Mouse (Mus musculus): ENCODE data around the gene Lage3. TPM values are rescaled to one million over a fixed set of nuclear protein-coding genes. Genes with fewer than 3 reads are reported as not detected.
"Not testable (repeated sequence)": the region's sequence is repeated elsewhere in the genome, so short reads cannot be mapped to it uniquely, and the experiment has no call there.

Gene Lage3
- 84.5 and 107 TPM in 2 replicates for polyA plus RNA-seq (2012; rRNA removed)

DNA sequence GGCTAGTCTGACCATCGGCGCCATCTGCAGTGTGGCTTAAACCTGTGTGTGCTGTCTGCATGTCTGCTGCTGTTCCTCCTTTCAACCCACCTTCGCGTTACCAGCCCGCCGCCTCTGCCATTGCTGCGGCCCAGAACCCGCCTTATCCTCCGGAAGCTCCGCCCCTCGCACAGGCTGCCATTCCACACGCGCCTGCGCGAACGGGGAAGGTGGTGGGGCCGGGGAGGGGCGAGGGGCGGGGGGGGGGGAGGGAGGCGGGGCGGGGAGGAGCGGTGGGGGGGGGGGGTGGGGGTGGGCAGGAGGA lies at the start of gene Lage3:
Gene Lage3 (minus strand): TSS at position 152 of the 304 bp plus-strand sequence.
- DNase-seq (ENCODE audit: low read depth) = no peak

DNA sequence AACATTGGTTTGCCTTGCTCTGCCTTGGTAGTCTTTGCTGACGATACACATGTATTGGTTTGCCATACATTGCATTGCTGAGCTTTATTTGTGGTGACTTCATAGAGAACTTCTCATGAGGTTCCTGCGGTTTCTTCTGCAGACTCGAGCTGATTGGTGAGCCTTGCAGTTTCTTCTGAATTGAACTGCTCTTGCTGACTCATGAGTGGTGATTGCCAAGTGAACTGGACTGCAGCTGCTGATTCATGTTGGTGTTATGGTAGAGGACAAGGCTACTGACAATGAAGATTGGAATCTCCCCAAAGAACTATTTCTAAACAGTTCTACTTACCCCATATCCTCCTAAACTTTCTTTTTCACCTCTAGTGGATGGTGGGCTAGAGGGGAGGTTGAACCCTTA lies 46.7 kb upstream of the Lage3 start:
- no peak for DNase-seq (ENCODE audit: low read depth)

DNA sequence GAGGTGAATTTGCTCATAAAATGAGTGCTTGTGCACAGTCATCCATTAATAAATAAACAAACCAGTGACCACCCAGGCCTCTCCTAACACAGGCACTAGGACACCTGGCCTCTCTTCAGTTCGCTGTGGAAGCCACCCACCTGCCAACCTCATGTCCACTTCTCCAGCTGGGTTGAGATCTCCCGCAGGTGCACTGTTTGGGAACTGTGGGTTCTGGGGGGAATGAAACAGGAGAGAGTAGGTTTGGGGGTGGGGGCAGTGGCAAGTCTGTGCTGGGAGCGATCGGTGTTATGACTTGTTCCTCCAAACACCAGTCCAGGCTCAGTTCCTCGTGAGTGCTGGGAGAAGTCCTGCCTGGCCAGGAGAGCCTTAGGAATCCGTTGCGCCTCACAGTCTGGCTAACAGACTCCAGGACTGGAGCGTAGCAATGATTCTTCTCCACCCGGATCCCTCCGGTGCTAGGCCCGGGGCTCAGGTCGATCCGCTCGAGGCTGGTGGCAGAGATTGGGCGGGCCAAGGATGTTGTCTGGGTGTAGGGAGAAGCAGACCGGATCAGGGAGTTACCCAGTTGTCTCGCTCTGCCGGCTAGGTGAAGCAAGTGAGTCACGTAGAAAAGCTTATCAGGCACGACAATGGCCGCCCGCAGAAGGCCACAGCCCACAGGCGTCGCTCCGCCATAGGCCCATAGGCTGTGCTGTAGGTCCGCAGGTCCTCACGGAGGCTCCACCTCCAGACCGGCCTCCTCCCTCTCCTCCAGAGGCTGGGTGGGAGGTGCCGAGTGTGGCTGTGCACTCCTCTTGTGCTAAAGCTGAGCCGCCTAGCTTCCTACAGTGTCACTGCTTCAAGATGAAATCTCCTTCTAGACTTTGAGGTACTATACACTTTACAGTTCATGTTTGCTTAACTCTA lies 39.4 kb upstream of the Lage3 start, which contains the start of the genes Fam3a and Ikbkg:
Gene Fam3a (minus strand): TSS at position 738 of the 909 bp plus-strand sequence.
Gene Ikbkg (plus strand): TSS at position 756 of the 909 bp plus-strand sequence.
- no peak for DNase-seq (ENCODE audit: low read depth)

DNA sequence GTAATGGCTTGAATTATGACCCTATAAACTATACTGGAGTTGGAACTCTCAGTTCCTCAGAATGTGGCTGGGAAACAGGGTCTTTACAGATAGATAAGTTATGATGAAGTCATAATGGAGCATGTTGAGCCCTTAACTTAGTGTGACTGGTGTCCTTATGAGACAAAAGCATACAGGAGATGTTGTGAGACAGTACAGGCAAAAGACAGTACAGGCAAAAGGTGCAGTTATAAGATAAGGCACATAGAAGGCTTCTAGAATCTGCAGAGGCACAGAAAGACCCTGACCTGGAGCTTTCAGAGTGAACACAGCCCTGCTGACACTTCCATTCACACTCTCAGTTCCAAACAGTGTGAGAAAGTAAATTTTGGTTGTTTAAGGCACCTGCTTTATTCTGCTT lies 34.7 kb upstream of the Lage3 start:
- no peak for DNase-seq (ENCODE audit: low read depth)

DNA sequence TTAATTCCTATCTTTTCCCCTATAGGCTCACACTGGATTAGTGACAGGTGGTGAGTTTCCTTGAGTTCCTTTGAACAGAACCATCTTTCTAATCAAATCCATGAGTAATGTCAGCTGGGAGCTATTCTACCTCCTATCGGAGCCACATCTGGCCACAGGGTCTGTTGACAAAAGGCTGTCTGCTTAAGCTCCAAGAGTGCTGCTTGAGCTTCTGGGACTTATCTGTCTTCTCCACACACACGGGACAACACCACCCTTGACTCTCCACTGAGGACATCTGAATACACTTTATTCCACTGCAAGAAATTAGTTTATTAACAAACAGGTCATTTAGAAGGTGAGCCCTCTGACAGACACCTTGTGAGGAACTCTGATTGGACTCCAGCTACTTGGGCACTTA lies 31.0 kb upstream of the Lage3 start:
- DNase-seq (ENCODE audit: low read depth) = no peak

DNA sequence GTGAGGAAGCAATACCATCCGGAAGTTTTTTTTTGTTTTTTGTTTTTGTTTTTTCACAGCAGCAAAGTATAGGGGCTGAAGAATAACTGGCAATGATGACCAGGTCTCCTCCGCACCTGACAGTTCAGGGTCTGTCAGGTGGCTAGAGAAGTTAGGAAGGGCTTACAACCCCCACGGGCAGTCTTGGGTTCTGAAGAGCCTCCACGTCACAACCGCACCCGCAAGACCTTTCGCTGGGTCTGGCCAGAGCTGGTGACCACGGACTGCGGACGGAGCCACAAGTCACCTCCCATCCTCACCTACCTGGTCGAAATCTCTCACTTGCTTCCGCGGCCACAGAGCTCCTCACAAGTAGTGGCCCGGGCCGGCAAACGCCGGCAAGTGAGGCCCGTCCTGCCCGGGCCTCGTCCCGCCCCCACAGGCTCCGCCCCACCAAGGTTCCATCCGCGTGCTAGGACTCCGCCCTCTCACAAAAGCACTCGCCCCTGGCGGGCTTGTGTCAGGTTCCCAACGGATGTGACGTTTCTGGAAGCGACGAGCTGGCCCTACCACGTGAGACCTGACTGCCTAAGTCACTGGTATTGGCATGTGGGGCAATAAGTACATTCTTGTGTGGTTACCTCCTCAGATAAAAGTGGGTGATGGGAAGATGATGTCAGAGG lies 19.6 kb upstream of the Lage3 start, which contains the start of the genes Ubl4a and Slc10a3:
Gene Ubl4a (minus strand): TSS at position 331 of the 662 bp plus-strand sequence.
Gene Slc10a3 (minus strand): TSS at position 462 of the 662 bp plus-strand sequence.
- no peak for DNase-seq (ENCODE audit: low read depth)

DNA sequence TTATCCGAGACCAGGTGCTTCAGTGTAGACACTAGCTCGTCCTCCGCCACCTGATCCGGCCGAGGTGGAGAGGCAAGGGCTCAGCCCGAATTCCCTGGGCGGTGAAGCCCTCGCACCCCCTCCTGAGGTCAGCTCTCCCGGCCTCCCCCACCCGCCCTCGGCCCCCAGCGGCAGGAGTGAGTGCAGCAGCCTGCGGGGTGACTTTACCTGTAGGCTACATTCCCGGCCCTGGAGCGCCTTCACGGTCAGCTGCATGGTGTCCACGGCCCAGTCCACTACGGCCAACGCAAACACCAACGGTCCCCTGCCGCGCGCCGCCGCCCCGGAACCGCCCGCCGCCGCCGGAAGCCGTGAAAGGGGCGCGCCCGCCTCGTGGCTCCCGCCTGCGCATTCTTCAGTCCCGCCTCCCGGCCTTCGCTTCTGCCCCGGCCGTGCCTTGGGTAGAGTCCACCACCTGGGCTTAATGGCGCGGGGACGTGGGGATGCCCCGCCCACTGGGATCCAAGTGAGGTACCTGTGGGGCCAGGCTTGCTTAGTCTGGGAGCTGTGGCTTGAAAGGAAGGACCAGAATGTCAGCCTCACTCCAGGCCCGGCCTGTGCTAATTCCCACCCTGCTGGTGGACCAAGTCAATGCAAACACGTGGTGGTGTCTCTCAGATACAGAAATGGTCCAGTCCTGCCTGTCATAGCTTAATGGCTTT lies 14.9 kb upstream of the Lage3 start:
- DNase-seq (ENCODE audit: low read depth) = no peak

DNA sequence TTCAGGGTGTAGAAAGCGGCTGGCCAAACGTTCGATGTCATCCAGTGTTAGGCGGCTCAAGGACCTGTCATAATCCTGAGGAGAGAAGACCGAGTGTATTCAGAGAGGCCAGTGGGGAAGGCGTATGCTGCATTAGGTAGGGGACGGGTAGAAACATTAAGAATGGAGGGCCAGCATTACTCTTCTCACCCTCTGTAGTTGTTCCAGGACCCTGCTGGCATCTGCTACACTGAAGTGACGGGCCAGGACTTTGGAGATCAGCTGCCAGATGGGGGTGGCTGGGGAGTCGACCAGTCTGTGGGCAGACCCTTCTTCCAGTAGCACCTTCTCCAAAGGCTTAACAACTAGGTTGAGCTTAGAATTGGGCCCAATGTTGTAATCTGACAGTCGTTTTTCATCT lies 14.1 kb upstream of the Lage3 start:
- no peak for DNase-seq (ENCODE audit: low read depth)

DNA sequence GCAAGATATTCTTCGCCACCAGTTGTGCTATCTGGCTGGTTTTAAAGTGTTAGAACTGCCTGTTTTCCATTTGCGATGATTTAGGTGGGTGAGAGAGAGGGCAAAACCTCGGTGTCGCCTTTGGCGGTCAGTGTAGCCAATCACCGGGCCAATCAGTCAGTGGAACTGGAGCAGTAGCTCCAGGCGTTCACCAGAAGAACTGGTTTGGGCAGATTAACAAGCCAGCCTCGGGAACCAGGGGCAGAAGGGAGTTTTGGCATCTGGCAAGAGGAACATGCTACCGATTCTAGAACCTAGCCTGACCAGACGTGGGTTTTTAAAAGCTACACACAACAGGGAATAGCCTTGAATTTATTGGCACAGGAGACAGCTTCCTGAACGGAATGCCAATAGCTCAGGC lies 5.8 kb upstream of the Lage3 start:
- peak; percentile 41 for DNase-seq (ENCODE audit: low read depth)

DNA sequence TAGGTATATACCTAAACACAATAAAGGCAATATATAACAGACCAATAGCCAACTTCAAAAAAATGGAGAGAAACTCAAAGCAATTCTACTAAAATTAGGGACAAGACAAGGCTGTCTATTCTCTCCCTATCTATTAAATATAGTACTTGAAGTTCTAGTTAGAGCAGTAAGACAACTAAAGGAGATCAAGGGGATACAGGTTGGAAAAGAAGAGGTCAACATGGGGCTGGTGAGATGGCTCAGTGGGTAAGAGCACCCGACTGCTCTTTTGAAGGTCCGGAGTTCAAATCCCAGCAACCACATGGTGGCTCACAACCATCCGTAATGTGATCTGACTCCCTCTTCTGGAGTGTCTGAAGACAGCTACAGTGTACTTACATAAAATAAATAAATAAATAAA lies 3.7 kb upstream of the Lage3 start:
- not testable (repeated sequence) for DNase-seq (ENCODE audit: low read depth)

DNA sequence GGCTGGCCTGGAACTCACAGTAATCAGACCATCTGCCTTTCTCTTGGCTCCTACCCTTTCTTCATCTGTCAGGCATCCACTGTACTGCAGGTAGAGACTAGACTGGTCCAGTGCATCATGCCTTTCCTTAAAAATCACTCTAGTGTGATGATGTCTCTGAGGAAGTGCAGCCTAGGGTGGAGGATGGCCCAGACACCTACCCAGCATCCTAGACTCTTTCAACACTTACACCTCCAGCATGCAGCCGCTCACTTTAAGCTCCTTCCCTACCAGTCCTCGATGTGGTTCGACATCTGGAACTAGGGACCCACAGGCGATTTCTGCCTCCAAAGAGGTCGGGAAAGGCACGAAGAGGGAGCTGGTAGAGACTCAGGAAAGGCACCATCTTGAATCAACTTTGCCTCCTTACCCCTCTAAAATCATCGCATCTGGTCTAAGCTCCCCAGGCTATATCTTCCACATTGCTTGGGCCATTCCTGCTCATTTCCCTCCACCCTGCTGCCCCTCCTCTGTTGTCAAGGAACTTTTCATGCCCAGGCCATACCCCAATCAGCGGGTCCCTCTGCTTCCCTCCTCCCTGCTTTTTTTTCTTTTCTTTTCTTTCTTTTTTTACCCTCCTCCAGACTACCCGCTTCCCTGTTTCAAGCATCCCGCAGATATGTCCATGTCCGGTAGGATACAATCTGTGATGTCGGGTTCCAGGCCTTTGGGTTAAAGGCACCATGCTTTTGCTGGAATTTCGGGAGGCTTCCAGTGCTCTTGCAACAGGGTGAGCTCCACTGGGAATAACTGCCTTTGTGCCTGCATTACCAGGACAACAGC lies 562 bp downstream of the Lage3 start:
- DNase-seq (ENCODE audit: low read depth) = no peak

DNA sequence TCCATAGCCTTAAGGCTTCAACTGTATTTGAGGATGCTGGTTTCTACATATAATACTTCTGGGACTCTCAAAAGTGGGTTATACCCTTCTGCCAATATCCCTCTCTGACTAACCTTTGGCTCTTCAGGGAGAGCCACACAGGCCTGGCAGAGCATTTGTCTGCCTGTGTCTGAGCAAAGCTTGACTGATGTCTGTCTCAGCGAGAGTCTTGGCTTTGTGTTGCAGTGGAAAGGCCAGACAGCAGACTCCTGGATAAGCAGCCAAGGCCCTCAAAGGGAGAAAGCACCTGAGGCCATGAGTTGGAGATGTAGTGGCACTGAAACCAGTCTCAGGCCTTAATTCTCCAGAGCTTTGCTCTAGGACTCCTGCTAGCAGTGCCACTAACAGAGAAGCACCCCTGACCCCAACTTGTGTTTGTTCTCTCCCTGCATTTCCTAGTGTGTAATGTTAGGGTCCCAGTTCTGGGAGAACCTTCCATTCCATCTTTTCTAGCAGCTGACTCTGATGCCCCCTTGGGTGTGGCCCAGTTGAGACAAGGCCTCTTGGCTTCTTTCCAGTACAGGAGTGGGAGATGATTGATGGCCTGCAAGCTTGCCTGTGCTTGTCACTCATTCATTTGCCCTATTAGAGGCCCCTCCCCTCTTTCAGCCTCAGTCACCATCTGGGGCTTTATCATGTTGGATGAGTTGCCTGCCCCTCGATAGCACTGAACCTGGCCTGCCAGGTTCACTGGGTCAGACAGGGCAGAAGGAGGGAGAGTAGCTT lies 23.1 kb downstream of the Lage3 start:
- DNase-seq (ENCODE audit: low read depth) = no peak

DNA sequence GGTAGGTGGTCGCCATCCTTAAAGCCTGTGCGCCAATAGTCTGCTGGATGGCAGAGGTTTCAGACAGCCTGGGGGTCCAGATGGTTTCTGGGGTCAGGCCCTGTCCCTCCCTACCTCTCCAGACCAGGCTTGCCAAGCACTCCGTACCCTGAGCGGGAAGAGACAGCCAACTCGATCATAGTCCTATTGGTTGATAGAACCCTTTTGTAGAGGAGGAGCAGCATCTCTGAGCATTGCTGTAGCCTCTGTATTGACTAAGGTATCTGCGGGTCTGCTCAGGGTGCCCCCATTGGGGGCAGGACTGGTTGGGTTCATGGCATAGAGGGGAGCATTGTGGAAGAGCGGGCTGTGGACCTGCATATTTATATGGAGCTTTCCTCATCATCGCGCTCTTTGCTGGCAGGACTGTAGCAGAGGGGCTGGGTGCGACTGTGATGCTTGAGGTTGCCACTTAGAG lies 24.2 kb downstream of the Lage3 start:
- DNase-seq (ENCODE audit: low read depth) = no peak

DNA sequence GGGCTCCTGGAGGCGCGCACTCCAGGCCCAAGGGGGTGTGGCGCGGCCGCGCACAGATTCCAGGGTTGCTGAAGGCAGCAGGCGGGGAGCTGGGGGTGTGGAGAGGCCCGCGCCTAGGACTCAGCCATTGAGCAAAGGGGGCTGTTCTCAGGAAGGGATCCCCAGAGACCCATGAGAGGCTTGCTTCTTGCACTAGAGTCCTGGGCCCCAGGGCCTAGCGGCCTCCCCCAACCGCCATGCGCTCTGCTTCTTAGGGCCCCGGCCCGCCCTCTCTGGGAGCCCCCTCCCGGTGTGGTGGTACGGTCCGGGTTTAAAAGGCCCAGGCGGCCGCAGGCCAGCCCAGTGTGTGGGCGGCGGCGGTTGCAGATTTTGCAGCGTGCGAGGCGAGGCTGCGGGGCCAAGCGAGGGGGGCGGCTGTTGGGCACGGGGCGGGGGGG lies 24.7 kb downstream of the Lage3 start, which contains the start of gene Plxna3:
Gene Plxna3 (plus strand): TSS at position 342 of the 437 bp plus-strand sequence.
- DNase-seq (ENCODE audit: low read depth) = no peak

DNA sequence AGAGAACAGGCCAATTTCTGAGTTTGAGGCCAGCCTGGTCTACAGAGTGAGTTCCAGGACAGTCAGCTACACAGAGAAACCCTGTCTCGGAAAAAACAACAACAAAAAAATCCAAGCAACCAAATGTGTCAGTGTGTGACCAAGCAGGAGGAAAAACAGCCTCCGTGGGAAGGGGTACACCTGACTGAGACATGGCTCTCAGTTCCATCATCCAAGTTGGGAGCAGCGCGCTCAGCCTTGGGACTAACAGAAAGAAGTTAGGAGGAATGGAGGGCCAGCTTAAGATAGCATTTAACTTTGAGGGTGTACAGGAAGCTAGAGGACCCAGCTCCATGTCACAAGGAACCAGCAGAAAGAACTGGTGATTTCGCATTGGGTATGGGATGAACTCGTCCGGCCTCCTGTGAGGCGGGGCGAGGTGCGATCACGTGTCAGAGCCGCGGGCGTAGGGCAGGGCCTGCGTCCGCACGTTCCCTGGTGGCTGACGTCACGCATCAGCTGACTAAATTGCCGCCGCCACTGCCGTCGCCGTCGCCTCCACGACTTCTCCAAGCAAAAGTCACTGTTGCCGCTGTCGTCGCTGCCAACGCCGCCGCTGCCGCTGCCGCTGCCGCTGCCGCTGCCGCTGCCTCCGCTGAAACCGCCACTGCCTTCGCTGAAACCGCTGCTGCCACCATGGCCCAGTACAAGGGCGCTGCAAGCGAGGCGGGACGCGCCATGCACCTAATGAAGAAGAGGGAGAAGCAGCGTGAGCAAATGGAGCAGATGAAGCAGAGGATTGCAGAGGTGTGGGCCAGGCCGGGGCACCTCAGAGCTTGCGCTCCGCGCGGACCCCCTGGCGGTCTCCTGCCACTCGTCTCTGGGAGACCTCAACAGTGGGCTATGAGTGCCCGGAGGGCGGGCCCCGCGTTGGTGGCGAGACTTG lies 40.6 kb downstream of the Lage3 start, which contains the start of gene Fam50a:
Gene Fam50a (plus strand): TSS at position 494 of the 925 bp plus-strand sequence.
- DNase-seq (ENCODE audit: low read depth) = no peak

DNA sequence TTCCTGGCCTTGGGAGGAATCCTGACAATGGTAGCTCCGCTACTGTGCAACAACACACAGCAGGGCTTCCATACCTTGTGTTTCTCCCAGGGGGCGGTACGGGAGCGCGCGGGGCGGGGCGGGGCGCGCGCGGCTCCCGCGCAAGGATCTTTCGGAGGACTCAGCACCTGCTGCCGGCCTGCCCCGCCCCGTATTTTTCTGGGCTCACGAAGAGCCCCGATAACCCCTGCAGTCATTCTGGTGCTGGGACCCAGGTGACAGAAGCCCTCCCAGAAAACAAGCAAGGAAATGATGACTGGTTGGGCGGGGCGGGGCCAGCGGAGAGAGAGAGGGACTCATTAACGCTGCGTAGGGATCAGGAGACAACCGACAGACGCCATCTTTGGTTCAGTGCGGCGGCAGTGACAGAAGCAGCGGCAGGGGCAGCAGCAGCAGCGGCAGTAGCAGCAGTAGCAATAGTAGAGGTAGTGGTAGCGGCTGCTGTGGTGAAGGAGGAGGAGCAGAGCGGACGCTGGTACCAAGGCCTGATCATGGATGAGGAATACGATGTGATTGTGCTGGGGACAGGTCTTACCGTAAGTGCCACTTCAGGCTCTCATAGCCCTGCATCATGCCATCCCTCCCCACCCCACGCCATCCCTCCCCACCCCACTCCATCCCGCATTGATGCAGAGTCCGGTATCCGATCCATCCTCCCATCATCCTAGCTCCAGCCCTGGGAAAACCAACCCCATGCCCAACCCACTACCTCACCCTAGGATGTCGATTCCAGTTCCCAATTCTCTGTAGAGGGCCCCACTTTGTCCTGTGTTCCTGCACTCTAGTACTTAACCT lies 48.3 kb downstream of the Lage3 start, which contains the start of gene Gdi1:
Gene Gdi1 (plus strand): TSS at position 132 of the 834 bp plus-strand sequence.
- no peak for DNase-seq (ENCODE audit: low read depth)
